Mouse (Mus musculus): ENCODE results near the gene Plekho2.

Gene Plekho2

DNA sequence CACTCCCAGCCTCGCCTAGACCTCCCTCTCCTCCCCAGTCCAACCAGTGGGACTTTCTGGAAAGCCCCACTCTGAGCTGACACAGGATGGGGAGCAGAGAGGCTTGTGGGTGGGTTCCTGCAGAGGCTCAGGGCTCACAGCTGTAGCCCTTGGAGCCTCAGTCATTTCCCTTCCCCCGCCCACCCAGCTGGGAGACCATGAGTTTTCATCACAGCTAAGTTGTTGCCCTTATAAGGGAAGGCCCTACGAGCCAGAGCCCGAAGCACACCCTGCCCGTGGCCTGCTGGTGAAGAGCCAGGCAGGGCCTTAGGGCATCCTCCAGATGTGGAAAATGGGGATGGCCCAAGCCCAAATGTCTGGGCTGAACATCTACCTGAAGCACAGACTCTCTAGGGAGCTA is 28.8 kb downstream of the Plekho2 start:
- DNase-seq, result peak; percentile 84

GRCm38 (mm10) chr9:65550079-65550831 is 29.6 kb downstream of the Plekho2 start:
- DNase-seq, result no peak

- DNase-seq, result no peak
These were observed 30.2 kb downstream of the Plekho2 start for GRCm38 (mm10) chr9:65549643-65550042.

- DNase-seq, result no peak
These were observed 30.7 kb downstream of the Plekho2 start for GRCm38 (mm10) chr9:65549139-65549538.

DNA sequence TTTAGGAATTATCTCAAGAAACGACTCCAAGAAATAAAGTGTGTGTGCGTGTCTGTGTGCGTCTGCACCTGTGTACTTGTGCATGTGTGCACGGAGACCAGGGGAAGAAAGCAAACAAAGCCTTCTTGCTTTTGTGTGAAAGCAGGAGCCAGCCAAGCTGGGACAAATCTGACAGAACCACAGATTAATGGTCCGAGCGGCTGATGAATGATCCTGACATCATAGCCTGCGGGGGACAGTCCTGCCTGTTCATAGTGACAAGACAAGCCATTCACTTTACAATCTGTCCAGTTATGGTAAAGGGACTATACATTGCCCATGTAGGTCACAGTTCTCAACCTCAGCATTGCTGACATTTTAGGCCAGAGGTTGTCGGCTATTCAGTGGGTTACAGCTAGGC is 31.5 kb downstream of the Plekho2 start:
- DNase-seq, result no peak

DNA sequence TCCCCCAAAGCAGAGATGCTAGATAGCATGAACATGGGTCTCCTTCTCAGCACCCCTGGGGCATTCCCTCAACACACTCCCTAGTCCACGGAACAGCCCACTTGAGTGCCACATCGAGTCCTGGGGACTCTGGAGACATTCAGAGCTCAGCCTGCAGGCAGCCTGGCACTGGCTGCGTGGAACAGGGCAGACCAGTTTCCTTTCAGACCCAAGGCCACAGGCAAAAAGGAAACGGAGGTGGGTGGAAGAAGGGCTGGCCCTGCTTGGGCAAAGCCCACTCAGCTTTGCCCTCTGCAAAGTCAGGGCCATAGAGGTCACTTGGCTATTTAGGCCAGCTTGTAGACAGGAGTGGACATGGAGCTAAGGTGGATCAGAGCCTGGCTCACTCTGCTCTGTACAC is 32.0 kb downstream of the Plekho2 start:
- no peak for DNase-seq

GRCm38 (mm10) chr9:65547111-65547510 is 32.7 kb downstream of the Plekho2 start:
- no peak for DNase-seq

GRCm38 (mm10) chr9:65546413-65546695 is 33.5 kb downstream of the Plekho2 start:
- DNase-seq, result no peak

- peak; percentile 60 for DNase-seq
These were observed 34.0 kb downstream of the Plekho2 start for GRCm38 (mm10) chr9:65545635-65546412.

GRCm38 (mm10) chr9:65542111-65542524 is 37.7 kb downstream of the Plekho2 start:
- DNase-seq, result peak; percentile 42

DNA sequence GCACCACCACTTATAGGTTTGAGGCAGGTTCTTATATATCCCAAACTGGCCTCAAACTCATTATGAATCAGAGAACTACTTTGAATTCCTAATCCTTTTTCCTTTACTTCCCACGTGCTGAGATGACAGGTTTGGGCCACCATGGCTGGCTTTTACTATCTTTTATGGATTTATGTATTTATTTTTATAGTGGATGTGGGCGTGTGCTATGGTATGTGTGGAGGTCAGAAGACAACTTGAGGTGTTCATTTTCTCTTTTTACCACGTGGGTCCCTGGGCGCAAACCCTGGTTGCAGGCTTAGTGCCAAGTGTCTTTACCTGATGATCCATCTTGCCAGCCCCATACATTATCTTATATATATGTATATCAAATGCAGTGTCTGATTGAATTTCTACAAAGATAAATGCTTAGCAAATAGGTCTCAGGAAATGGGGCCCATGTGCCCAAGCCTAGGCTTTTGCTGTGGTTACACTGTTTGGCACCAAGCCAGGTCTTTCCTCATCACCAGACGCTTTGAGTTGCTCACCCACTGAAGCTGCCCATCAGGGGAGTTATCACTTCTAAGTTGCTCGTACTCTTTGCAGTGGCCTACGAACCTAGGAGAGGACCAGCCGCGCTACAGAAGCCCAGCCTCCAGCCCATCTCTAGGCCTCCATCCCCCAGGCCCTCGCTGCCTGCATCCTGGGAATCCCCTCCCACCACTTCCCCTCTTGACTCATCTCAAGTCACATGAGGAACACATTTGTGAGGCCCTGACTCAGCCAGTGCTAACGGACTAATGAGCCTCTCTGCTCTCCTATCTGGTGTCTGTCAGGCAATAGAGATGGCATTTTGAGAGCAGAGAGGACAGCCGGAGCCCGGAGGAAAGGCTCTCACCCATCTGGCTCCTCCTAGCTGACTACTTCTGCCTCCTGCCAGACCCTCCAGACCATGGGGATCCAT is 38.4 kb downstream of the Plekho2 start:
- peak; percentile 82 for DNase-seq

DNA sequence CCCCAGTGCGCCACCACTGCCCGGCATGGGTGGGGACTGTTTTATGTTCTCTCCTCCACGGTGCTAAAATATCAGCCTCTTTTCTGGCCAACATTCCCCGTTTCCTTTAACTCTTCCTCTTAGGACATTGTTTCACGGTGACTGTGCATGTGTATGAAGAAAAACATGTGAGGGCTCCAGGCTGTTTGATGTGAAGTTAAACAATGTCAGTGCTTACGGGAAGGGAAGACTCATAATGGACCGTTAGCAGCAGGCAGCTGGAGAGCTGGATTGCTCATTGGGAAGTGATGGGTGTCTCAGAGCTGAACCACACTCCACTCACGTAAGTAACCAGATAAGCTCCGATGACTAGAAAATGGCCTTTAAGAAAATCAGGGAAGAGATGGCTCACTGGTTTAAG is 40.1 kb downstream of the Plekho2 start:
- no peak for DNase-seq

GRCm38 (mm10) chr9:65537901-65538630 is 41.8 kb downstream of the Plekho2 start:
- peak; percentile 42 for DNase-seq

DNA sequence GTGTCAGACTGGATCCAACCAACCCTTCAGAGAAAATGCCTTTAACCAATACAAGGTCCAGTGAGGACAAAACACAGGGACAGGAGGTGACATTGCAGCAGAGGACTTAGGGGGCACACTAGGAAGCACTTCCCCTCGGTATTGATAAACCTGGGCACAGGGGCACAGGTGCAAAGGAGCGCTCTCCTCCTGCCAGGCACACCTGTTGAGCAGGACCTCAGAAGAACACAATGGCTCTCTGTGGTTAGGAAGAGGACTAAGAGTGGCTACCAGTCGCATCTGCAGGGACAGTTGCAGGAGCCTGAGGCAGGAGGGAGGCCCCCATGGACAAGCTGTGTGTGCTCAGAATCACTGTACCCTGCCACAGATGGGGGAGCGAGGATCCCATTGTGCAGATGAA is 43.3 kb downstream of the Plekho2 start:
- no peak for DNase-seq

DNA sequence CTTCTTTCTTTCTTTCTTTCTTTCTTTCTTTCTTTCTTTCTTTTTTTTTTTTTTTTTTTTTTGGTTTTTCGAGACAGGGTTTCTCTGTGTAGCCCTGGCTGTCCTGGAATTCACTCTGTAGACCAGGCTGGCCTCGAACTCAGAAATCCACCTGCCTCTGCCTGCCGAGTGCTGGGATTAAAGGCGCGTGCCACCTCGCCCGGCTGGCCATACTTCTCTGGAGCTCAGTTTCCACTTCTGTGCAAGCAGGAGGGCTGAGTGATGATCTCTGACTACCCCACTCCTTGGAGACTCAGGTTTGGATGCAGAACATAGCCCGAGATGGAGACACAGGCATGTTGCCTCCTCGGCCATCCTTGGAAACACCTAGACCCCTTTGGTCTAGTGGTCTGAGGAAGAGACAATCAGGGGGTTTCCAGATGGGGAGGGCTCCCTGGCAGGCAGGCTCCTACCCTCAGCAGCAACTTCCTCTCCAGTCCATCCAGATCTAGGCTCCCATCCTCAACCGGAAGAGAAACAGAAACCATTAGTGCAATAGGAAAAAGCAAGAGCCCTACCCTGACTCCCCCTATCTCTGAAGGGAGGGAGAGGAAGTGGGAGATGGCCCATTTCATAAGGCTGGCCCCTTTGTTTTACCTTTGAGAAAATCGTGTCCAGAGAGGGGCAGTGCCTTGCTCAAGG is 43.9 kb downstream of the Plekho2 start:
- DNase-seq, result peak; percentile 54

GRCm38 (mm10) chr9:65535191-65535722 is 44.6 kb downstream of the Plekho2 start:
- peak; percentile 71 for DNase-seq

GRCm38 (mm10) chr9:65534111-65534510 is 45.7 kb downstream of the Plekho2 start:
- no peak for DNase-seq

DNA sequence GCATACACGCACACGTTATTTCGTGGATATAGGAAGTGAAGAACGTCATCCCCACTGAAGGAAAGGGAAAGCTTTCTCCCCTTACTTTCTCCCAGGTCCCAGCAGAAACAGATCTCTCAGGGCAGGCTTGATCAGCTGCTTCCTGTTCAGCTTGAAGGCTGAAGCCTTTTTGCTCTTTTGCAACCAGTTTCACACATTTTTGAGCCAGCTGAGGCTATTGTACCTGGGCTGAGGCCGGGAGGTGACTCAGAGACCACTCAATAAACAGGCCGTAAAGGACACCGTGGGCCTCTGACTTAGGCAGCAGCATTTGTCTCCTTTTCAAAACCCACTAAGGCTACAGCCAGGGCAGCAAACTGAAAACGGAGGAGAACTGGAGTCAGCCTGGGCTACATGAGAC is 46.9 kb downstream of the Plekho2 start:
- no peak for DNase-seq

GRCm38 (mm10) chr9:65531283-65531682 is 48.6 kb downstream of the Plekho2 start:
- DNase-seq, result no peak

DNA sequence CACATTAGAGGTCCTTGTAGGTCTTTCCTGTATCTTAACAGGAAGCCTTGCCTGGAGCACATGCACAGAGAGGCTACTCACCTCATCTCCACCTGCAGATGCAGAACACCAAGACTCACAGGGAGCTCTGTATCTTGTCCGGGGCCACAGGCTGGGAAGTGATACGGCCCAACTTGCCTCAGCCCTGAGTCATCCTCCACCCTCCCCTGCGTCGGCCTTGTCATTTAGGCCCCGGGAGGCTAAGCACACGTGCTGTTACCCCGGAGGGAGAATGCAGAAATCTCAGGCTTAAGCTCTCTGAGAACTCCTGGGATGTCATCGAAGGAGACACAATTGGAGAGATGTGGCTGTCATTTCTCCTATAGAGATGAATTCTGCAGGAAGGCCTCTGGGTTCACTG is 50.2 kb downstream of the Plekho2 start:
- no peak for DNase-seq

- DNase-seq, result no peak
These were observed 51.3 kb downstream of the Plekho2 start for GRCm38 (mm10) chr9:65528417-65529038.
